Mouse (Mus musculus): Measurements from ENCODE around the gene Smurf1. TPM values are rescaled to one million over a fixed set of nuclear protein-coding genes. Genes with fewer than 3 reads are reported as not detected.

Gene Smurf1
- polyA plus RNA-seq, 1 experiment: 28.2 TPM

Other genes with a start within 250 kb of the Smurf1 start
- gene Tmem130, start 204.0 kb downstream of the Smurf1 start, polyA plus RNA-seq (2012; rRNA removed): 153 and 159 TPM in 2 replicates
- gene Trrap, start 198.1 kb downstream of the Smurf1 start, polyA plus RNA-seq (2012; rRNA removed): 171 and 174 TPM in 2 replicates
- gene Gm4871, start 66.9 kb upstream of the Smurf1 start, polyA plus RNA-seq (2012; rRNA removed): not detected in 2 replicates
- gene 1700018F24Rik, start 77.1 kb upstream of the Smurf1 start, polyA plus RNA-seq (2012; rRNA removed): not detected in 2 replicates
- gene Arpc1a, start 118.0 kb upstream of the Smurf1 start, polyA plus RNA-seq (2012; rRNA removed): 210 and 216 TPM in 2 replicates
- gene Kpna7, start 118.2 kb upstream of the Smurf1 start, polyA plus RNA-seq (2012; rRNA removed): not detected in 2 replicates
- gene Arpc1b, start 148.4 kb upstream of the Smurf1 start, polyA plus RNA-seq (2012; rRNA removed): 71.6 and 73.6 TPM in 2 replicates
- gene Pdap1, start 174.4 kb upstream of the Smurf1 start, polyA plus RNA-seq (2012; rRNA removed): 97.9 and 101 TPM in 2 replicates
- 92.0 and 93.3 TPM in 2 replicates for gene Bud31, start 174.5 kb upstream of the Smurf1 start, polyA plus RNA-seq (2012; rRNA removed)
- 19.3 and 21.1 TPM in 2 replicates for gene Ptcd1, start 201.3 kb upstream of the Smurf1 start, polyA plus RNA-seq (2012; rRNA removed)
- 51.7 and 57.8 TPM in 2 replicates for gene Cpsf4, start 201.4 kb upstream of the Smurf1 start, polyA plus RNA-seq (2012; rRNA removed)
- gene Atp5j2, start 226.2 kb upstream of the Smurf1 start, polyA plus RNA-seq (2012; rRNA removed): 324 and 327 TPM in 2 replicates
- 6.6 and 8.5 TPM in 2 replicates for gene Zkscan14, start 236.0 kb upstream of the Smurf1 start, polyA plus RNA-seq (2012; rRNA removed)
- gene Zkscan5, start 238.7 kb upstream of the Smurf1 start, polyA plus RNA-seq (2012; rRNA removed): 9.5 and 9.7 TPM in 2 replicates